Mouse (Mus musculus): ENCODE measurements around the gene Camk1d. TPM values are rescaled to one million over a fixed set of nuclear protein-coding genes. Genes with fewer than 3 reads are reported as not detected.

Gene Camk1d
- polyA plus RNA-seq, 1 experiment from 2014 or later, result 2.4 TPM

DNA sequence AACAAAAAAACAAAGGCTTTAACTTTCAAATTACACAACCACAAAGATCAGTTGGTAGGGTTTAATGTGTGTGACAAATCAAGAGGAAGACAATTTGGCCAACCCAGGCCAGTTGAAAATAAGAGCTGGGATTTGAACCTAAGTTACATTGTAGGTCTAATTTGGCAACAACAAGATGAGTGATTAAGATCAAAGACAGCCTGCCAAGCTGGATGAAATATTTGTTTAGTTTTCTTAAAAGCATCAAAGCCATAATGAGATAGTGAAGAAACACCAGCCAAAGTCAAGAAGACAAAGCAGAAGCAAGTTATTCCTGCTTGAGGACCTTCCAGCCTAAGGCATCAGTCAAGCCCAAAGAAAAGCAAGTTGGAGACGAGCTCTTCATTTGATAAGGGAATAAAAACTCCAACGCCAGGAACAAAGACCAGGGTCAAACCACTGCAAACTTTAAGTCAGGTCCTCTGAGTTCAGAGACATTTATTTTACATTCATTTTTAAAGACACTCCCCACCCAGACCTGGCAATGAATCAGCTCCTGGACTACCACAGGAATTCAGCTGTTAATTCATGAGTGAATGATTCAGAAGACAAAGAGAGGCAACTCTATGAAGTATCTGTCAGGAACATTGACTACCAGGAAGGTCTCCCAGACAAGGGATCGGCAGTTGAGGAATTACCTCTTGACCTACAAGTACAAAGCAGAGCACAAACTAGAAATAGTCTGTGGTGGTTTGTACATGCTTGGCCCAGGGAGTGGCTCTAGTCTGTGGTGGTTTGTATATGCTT lies 19.2 kb upstream of the Camk1d start:
- Histone ChIP-seq H3K4me2 (no peak overlapping the region), H3K9ac (no peak overlapping the region), H3K27me3 (no peaks in the 10 kb centered on the region), H3K4me3 (no peak overlapping the region), H3K27ac (no peak overlapping the region), H3K4me1 (replicated peaks) (no peaks in the 10 kb centered on the region), H3K9me3 (replicated peaks) (no peaks in the 10 kb centered on the region), H3K36me3 (no peaks in the 10 kb centered on the region)
- 63% methylated on average over 3 of the region's 3 CpGs for WGBS
- no peak for ATAC-seq (replicated peaks; ENCODE audit: insufficient number of reproducible peaks, insufficient read depth, low FRiP score, low read depth)

DNA sequence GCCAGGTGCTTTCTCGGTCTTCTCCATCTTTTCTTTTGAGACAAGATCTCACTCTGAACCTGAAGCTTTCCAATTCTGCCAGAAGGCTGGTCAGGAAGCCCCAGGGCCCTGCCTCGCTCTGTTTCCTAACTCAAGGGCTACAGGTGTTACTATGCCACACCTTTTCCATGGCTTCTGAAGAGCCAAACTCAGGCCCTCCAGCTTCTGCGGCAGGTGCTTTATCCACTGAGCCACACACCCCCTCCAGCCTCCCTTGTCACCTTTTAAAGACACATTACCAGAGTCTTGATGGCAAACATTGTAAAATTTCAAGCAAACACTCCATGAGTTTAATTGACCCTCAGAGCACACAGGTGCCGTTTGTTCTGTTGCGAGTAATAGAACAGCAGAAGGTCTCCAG lies 17.7 kb upstream of the Camk1d start:
- WGBS, result 87% methylated on average over 5 of the region's 5 CpGs
- no peak overlapping the region for H3K4me3 ChIP-seq
- no peak overlapping the region for H3K27ac ChIP-seq
- H3K9ac ChIP-seq, result no peak overlapping the region
- no peak for ATAC-seq (replicated peaks; ENCODE audit: insufficient number of reproducible peaks, insufficient read depth, low FRiP score, low read depth)
- H3K9me3 ChIP-seq (replicated peaks), result no peaks in the 10 kb centered on the region
- no peaks in the 10 kb centered on the region for H3K4me1 ChIP-seq (replicated peaks)
- no peak overlapping the region for H3K4me2 ChIP-seq
- no peaks in the 10 kb centered on the region for H3K27me3 ChIP-seq
- no peaks in the 10 kb centered on the region for H3K36me3 ChIP-seq

DNA sequence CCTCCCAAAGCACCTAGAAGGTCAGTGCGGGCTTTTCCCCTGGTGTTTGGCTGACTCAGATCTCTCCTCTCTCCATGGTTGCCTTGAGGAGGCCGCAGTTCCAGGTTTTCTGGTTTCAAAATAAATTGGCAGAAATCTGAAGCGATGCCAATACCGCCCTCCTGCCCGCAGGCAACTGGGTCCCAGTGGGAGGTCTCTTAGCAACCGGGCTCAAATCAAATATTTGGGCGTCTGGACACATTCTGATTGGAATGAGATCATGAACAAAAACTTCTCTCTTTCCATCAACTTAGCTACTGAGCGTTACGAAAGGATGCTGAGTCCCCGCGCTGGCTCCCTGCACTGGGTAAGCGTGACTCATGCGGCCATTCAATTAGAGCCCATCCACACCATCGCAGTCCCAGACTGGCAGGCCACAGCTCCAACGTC lies 16.1 kb upstream of the Camk1d start:
- H3K4me3 ChIP-seq, result no peak overlapping the region
- no peaks in the 10 kb centered on the region for H3K27me3 ChIP-seq
- no peaks in the 10 kb centered on the region for H3K9me3 ChIP-seq (replicated peaks)
- no peaks in the 10 kb centered on the region for H3K36me3 ChIP-seq
- no peak overlapping the region for H3K27ac ChIP-seq
- ATAC-seq (replicated peaks; ENCODE audit: insufficient number of reproducible peaks, insufficient read depth, low FRiP score, low read depth), result peak; percentile 62; the same call in 1 of the 2 replicates
- H3K4me2 ChIP-seq, result no peak overlapping the region
- 59% methylated on average over 15 of the region's 15 CpGs for WGBS
- H3K4me1 ChIP-seq (replicated peaks), result no peaks in the 10 kb centered on the region
- H3K9ac ChIP-seq, result no peak overlapping the region

DNA sequence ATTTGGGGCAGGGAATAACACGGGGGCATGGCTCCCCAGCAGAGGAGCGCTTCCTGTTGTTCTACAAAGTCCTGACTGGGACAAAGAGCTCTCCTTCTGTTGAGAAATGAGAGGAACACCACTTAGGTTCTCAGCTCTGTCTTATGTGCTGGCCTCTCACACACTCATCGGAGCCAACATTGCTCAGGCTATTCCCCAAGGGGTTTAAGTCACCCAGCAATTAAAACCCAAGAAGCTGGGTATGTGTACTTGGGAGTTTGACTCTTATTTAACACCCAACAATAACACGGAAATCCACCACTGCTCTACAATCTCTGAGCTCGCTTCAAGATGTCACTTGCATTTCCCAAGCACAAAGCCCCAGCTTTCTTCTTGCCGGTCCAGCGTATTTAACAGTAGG lies 15.6 kb upstream of the Camk1d start:
- no peak for ATAC-seq (replicated peaks; ENCODE audit: insufficient number of reproducible peaks, insufficient read depth, low FRiP score, low read depth)
- Histone ChIP-seq H3K4me3 (no peak overlapping the region), H3K4me1 (replicated peaks) (no peaks in the 10 kb centered on the region), H3K9ac (no peak overlapping the region), H3K36me3 (no peaks in the 10 kb centered on the region), H3K27ac (no peak overlapping the region), H3K9me3 (replicated peaks) (no peaks in the 10 kb centered on the region), H3K4me2 (no peak overlapping the region), H3K27me3 (no peaks in the 10 kb centered on the region)
- 64% methylated on average over 7 of the region's 7 CpGs for WGBS

DNA sequence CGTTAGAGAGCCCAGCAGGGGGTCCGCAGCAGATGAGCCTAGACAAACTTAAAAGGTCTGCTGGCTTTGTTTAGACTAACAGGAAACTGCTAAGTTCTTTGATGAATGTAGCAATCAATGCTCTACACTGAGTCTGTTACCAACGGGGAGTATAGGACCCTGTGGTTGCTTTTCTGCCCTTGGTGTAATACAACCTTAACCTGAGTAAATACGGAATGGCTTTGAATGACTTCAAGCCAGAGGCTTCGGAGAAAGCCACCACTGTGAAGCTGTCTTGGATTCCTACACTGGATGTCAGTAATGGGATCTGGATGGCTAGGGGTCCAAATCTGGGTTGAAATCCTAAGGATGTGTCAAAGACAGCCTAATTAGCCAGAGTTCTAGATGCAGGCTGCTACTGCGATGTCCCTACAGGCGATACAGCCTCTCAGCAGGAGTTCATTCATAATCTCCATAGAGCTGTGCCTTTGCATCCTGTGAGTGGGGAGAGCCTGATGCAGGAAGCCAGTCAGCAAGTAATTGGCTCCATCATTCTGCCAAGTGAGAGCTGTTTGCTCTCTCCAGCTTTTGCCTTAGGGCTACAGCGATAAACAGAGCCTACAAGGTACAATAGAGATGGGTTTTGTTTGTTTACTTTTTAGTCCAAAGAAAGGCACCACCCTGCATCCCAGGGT lies 10.8 kb upstream of the Camk1d start:
- no peak overlapping the region for H3K9ac ChIP-seq
- H3K4me1 ChIP-seq (replicated peaks), result no peaks in the 10 kb centered on the region
- H3K4me2 ChIP-seq, result no peak overlapping the region
- ATAC-seq (replicated peaks; ENCODE audit: insufficient number of reproducible peaks, insufficient read depth, low FRiP score, low read depth), result no peak
- no peak overlapping the region for H3K4me3 ChIP-seq
- H3K27ac ChIP-seq, result no peak overlapping the region
- H3K36me3 ChIP-seq, result no peaks in the 10 kb centered on the region
- 31% methylated on average over 8 of the region's 8 CpGs for WGBS
- no peaks in the 10 kb centered on the region for H3K27me3 ChIP-seq
- no peaks in the 10 kb centered on the region for H3K9me3 ChIP-seq (replicated peaks)

DNA sequence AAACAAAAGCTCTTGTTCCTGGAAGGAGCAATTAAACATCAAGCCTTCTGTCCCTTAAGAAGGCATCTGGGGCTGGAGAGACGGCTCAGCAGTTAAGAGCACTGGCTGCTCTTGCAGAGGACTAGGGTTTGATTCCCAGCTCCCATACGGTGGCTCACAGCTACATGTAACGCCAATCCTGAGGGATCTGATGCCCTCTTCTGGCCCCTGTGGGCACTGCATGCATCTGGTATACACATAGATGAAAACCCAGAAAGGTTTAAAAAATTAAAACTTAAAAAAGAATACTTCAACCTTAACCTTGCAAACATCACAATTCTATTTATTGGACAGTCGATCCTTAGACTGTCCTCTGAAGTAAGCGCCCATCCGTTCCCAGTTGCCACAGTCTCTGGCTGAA lies 3.4 kb upstream of the Camk1d start:
- Histone ChIP-seq H3K9ac (no peak overlapping the region), H3K27me3 (peaks cover 8% of the 10 kb centered on the region; the same call in 1 of the 2 replicates), H3K4me3 (no peak overlapping the region), H3K9me3 (replicated peaks) (no peaks in the 10 kb centered on the region), H3K27ac (no peak overlapping the region), H3K4me2 (no peak overlapping the region), H3K4me1 (replicated peaks) (peaks cover 15% of the 10 kb centered on the region), H3K36me3 (no peaks in the 10 kb centered on the region)
- 93% methylated on average over 6 of the region's 6 CpGs for WGBS
- no peak for ATAC-seq (replicated peaks; ENCODE audit: insufficient number of reproducible peaks, insufficient read depth, low FRiP score, low read depth)

DNA sequence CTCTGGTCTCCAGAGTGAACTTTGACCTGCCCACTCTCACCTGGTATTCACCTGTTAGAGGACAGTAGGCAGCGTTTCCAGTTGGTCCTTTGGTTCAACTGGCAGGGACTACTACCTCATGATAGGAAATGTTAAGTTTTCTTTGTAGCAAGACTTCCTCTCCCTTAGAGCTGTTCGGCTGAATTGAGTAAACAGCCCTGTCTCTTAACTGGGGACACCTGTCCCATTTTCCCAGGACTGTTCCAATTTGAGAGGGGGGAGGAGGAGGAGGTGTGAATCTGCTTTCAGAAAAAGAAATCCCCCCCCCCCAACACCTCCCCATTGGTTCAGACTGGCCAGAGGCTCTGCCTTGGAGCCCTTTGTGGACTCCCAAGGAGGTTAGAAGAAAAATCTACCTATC lies 1.2 kb upstream of the Camk1d start:
- Histone ChIP-seq H3K27ac (no peak overlapping the region), H3K4me1 (replicated peaks) (peaks cover 15% of the 10 kb centered on the region), H3K4me2 (peak overlapping the region; percentile 100), H3K4me3 (peak overlapping the region; percentile 74), H3K36me3 (no peaks in the 10 kb centered on the region), H3K9ac (no peak overlapping the region), H3K27me3 (peaks cover 21% of the 10 kb centered on the region), H3K9me3 (replicated peaks) (no peaks in the 10 kb centered on the region)
- 37% methylated on average over 2 of the region's 2 CpGs for WGBS
- no peak for ATAC-seq (replicated peaks; ENCODE audit: insufficient number of reproducible peaks, insufficient read depth, low FRiP score, low read depth)

DNA sequence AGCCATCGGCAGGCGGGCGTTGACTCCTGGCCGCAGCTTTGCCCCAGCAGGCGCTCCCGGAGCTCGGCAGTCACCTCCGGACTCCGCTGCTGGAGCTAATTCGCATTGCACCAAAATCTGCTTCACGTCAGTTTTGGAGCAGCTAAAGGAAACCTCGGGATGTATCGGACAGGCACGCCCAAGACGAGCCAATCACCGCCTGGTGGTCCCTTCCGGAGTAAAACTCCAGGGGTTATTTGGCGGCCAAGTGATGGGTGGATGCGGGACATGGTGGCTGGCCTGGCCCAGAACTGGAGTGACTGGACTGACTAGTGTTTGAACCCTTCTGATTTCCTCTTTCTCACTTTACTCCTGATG lies 717 bp upstream of the Camk1d start:
- ATAC-seq (replicated peaks; ENCODE audit: insufficient number of reproducible peaks, insufficient read depth, low FRiP score, low read depth), result no peak; the same call in 1 of the 2 replicates

DNA sequence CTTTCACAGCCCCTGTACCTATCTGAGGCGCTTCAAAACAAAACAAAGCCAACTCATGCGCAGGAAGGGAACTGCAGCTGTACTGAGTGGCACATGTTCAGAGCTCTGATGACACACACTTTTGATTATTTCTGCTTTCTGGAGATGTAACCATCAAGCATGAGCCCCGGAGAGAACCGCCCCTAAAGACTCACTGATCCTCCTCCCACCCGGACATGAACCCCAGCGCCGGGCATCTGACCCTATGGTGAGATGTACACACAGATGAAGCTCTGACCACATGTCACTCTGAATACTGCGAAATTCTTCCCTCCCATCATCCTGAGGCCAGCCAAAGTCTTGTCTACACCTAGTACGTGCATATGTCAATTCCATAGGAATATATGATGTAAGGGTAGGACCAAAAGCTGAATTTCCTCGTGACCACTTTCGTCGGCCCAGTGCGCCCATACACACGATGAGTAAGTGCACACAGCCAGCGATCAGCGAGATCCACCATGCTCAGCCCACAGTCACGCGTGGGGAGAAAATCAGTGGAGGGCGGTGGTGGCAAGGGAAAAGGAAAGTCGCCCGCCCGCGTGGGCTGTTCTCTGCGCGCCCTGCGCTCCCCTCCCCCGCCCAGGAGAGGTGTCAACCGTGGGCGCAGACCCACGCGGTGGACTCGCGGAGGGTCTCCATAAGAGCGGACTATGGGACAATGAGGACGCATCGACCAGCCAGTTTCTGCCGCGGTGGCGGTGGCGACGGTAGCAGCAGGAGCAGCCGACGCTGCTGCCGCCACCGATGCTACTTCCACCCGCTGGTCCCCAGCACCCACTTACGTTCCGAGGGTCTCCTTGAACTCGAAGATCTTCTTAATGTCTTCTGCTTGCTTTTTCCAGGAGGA lies 747 bp downstream of the Camk1d start:
- peak overlapping the region; percentile 100 for H3K4me2 ChIP-seq
- under 1% methylated on average over 49 of the region's 49 CpGs for WGBS
- ATAC-seq (replicated peaks; ENCODE audit: insufficient number of reproducible peaks, insufficient read depth, low FRiP score, low read depth), result no peak; the same call in 1 of the 2 replicates

More for the DNA sequence above, 717 bp upstream of the Camk1d start:
- Histone ChIP-seq H3K27me3 (peaks cover 21% of the 10 kb centered on the region), H3K36me3 (no peaks in the 10 kb centered on the region), H3K9ac (peak overlapping the region; percentile 58), H3K9me3 (replicated peaks) (no peaks in the 10 kb centered on the region), H3K4me1 (replicated peaks) (peaks cover 15% of the 10 kb centered on the region), H3K4me3 (peak overlapping the region; percentile 74), H3K27ac (no peak overlapping the region), H3K4me2 (peak overlapping the region; percentile 100)
- 1% methylated on average over 19 of the region's 19 CpGs for WGBS

DNA sequence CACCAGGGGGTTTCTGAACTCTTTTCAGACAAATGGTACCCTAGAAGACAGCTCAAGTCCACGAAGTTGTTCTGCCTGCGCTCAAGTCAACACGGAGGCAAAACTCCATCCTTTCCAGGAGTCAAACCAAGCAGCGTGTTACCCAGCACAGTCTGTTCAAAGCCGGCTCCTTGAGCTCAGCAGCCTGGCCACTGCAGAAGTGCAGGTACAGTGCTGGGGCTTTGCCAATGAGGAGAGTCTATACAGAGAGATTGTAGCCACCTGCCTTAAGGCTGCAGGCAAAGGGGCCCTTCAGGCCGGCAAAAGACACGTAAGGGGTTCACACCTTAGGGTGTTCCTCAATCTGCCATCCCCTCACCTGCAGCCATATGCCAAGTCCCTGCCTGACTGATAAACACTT lies 2.1 kb downstream of the Camk1d start:
- WGBS, result 58% methylated on average over 7 of the region's 7 CpGs
- peak overlapping the region; percentile 100 for H3K4me2 ChIP-seq
- ATAC-seq (replicated peaks; ENCODE audit: insufficient number of reproducible peaks, insufficient read depth, low FRiP score, low read depth), result no peak

More for the DNA sequence above, 747 bp downstream of the Camk1d start:
- Histone ChIP-seq H3K9me3 (replicated peaks) (no peaks in the 10 kb centered on the region), H3K36me3 (no peaks in the 10 kb centered on the region), H3K4me1 (replicated peaks) (peaks cover 15% of the 10 kb centered on the region), H3K4me3 (peak overlapping the region; percentile 74), H3K27ac (peak overlapping the region; percentile 49), H3K9ac (peak overlapping the region; percentile 58), H3K27me3 (peaks cover 21% of the 10 kb centered on the region)

DNA sequence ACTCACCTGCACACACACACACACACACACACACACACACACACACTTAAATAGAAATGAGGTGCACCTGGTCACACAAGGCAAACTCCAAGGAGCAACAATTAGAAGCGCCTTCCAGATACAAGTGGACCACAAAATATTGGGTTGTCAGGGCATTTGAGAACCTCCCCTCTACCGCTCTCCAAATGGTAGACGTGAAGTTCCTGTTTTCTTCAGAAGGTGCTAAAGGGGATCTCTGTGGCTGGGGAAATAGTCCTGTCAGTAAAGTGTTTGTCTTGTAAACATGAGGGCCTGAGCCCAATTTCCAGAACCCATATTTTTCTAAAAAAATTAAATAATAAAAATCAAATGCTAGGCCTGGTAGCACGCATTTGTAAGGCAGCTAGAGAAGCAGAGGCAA lies 4.4 kb downstream of the Camk1d start:
- peaks cover 13% of the 10 kb centered on the region for H3K4me1 ChIP-seq (replicated peaks)
- no peak overlapping the region for H3K9ac ChIP-seq
- no peak overlapping the region for H3K4me2 ChIP-seq
- no peaks in the 10 kb centered on the region for H3K36me3 ChIP-seq
- WGBS, result 86% methylated on average over 4 of the region's 4 CpGs
- H3K9me3 ChIP-seq (replicated peaks), result no peaks in the 10 kb centered on the region
- H3K4me3 ChIP-seq, result no peak overlapping the region
- H3K27ac ChIP-seq, result no peak overlapping the region
- H3K27me3 ChIP-seq, result peaks cover 21% of the 10 kb centered on the region
- no peak for ATAC-seq (replicated peaks; ENCODE audit: insufficient number of reproducible peaks, insufficient read depth, low FRiP score, low read depth)

More for the DNA sequence above, 2.1 kb downstream of the Camk1d start:
- Histone ChIP-seq H3K9ac (no peak overlapping the region), H3K27ac (no peak overlapping the region), H3K4me3 (no peak overlapping the region), H3K27me3 (peaks cover 21% of the 10 kb centered on the region), H3K36me3 (no peaks in the 10 kb centered on the region), H3K4me1 (replicated peaks) (peaks cover 15% of the 10 kb centered on the region), H3K9me3 (replicated peaks) (no peaks in the 10 kb centered on the region)

All from heart, embryonic 15.5 days (tissue).